Mouse (Mus musculus) liver, postnatal 0 days (tissue): ENCODE measurements around the gene Prkca. TPM values are rescaled to one million over a fixed set of nuclear protein-coding genes. Genes with fewer than 3 reads are reported as not detected.

Experiments
- ATAC-seq: fragments of 200-750 bp; cut with Nextera tagmentation; 2 replicates; pipeline ENCODE4 v1.8.0; 2017; ENCODE audit warnings: mild to moderate bottlenecking, moderate library complexity
- DNase-seq: peaks from one replicate; pipeline ENCODE4 v3.0.0-alpha.2; 2016
- H3K27ac ChIP-seq: fragments of 300-500 bp; sonication (generic); 2 replicates; pipeline ENCODE4 v1.5.1; 2014; ENCODE audit warnings: antibody characterized with exemption, moderate library complexity, mild to moderate bottlenecking, low read depth
- H3K27me3 ChIP-seq: fragments of 300-500 bp; sonication (generic); 2 replicates; pipeline ENCODE4 v1.6.1; 2014; ENCODE audit warnings: low read length, control low read depth, mixed read lengths; ENCODE audit not compliant: insufficient read depth
- H3K36me3 ChIP-seq: fragments of 300-500 bp; sonication (generic); replicated peaks from 2 replicates; pipeline ENCODE4 v1.6.1; 2014; ENCODE audit warnings: mild to moderate bottlenecking, control low read depth, low read length, moderate library complexity, mixed read lengths; ENCODE audit not compliant: insufficient read depth
- H3K4me1 ChIP-seq: fragments of 300-500 bp; sonication (generic); 2 replicates; pipeline ENCODE4 v1.6.1; 2014; ENCODE audit warnings: antibody characterized with exemption, mild to moderate bottlenecking, control low read depth; ENCODE audit not compliant: insufficient read depth
- H3K4me2 ChIP-seq: fragments of 300-500 bp; sonication (generic); 2 replicates; pipeline ENCODE4 v1.6.1; 2014; ENCODE audit warnings: low read depth, mild to moderate bottlenecking, low read length, moderate library complexity, mixed read lengths
- H3K4me3 ChIP-seq: fragments of 300-500 bp; sonication (generic); 2 replicates; pipeline ENCODE4 v1.5.1; 2014; ENCODE audit warnings: low read depth, low read length
- H3K9ac ChIP-seq: fragments of 300-500 bp; sonication (generic); replicated peaks from 2 replicates; pipeline ENCODE4 v1.6.1; 2014; ENCODE audit warnings: mild to moderate bottlenecking, moderate library complexity
- H3K9me3 ChIP-seq: fragments of 300-500 bp; sonication (generic); 2 replicates; pipeline ENCODE4 v1.6.1; 2016; ENCODE audit warnings: mild to moderate bottlenecking, control low read depth, low read length, mixed read lengths
- CTCF ChIP-seq: sonication (generic); IDR thresholded peaks from 2 replicates; pipeline ENCODE4 v1.5.1; 2016; ENCODE audit warnings: antibody characterized with exemption, low read depth
- EP300 ChIP-seq: IDR thresholded peaks from 2 replicates; pipeline ENCODE4 v1.6.1; 2016; ENCODE audit warnings: antibody characterized with exemption, low read depth, mild to moderate bottlenecking
- WGBS: fragments of 180-500 bp; shearing (Covaris S2); extraction: QIAGEN DNeasy Blood & Tissue Kit; methylation state at CpG from one replicate; pipeline ENCODE4 v1.1.7; 2014; ENCODE audit not compliant: insufficient replicate concordance; 5-methylcytosine and 5-hydroxymethylcytosine counted together
- polyA plus RNA-seq: library from polyadenylated mRNA; unstranded; fragments of >200 nt; fragmentation: Nextera tagmentation; extraction: Ambion mirVana; gene quantifications from 2 replicates; pipeline ENCODE4 v1.2.1, GENCODE M21; 2015

Prkca gene
- polyA plus RNA-seq, 1 experiment from 2014 or later: 3.0 TPM

DNA sequence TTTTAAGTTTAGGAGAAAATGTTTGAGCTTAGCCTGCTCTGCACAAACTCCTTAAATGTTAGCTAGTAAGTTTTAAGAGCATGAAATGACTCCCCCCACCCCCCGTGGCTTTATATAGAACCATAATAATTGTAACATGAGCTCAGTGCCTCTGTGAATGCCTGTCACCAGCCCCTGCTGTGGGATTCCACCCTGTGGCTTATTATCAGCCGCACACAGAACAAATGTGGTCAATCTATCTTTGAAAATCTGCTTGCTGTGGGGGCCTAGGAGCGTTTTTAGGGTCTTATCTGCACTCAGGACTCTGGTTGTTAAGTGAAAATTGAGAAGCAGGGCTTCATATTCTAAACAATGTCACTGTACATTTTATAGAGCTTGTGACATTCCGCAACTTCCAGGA, 195.2 kb downstream of the Prkca start:
- WGBS: 29% methylated on average over 4 of the region's 4 CpGs
- H3K4me3 ChIP-seq: no peak overlapping the region
- no peak for ATAC-seq
- H3K4me2 ChIP-seq: no peak overlapping the region
- H3K9ac ChIP-seq: no peak overlapping the region
- no peak overlapping the region for H3K27ac ChIP-seq
- H3K4me1 ChIP-seq: peaks cover 11% of the 10 kb centered on the region; the same call in 1 of the 2 replicates
- H3K36me3 ChIP-seq: no peaks in the 10 kb centered on the region
- DNase-seq: no peak
- no peaks in the 10 kb centered on the region for H3K27me3 ChIP-seq
- H3K9me3 ChIP-seq: no peaks in the 10 kb centered on the region
- TF ChIP-seq EP300: peak; percentile 68
- TF ChIP-seq CTCF: no peak

GRCm38 (mm10) chr11:108145752-108146496, 197.8 kb downstream of the Prkca start:
- Histone ChIP-seq H3K27me3 (no peaks in the 10 kb centered on the region), H3K9me3 (no peaks in the 10 kb centered on the region), H3K4me2 (no peak overlapping the region), H3K4me1 (peaks cover 11% of the 10 kb centered on the region; the same call in 1 of the 2 replicates), H3K9ac (no peak overlapping the region), H3K27ac (no peak overlapping the region), H3K4me3 (no peak overlapping the region), H3K36me3 (no peaks in the 10 kb centered on the region)
- ATAC-seq: no peak
- TF ChIP-seq CTCF: no peak
- no peak for TF ChIP-seq EP300
- 56% methylated on average over 13 of the region's 13 CpGs for WGBS
- no peak for DNase-seq

DNA sequence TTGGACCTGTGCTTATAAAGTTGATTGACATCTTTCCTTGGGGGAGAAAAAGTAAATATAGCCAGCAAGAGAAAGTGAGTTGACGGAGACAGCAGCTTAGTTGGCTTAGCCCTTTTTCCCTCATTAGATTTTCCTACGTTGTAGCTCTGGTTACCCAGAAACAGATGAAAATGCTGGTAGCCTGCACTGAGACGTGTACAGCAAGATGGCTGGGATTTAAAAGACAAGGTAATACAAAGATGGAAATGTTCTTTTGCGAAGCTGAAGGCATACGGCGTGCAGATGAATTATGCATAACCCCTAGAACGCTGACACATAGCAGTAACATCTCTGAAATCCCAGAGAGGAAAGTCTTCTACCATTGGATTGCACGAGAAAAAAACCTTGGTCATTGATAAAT, 198.6 kb downstream of the Prkca start:
- no peak for DNase-seq

GRCm38 (mm10) chr11:108143739-108144138, 200.0 kb downstream of the Prkca start:
- 60% methylated on average over 2 of the region's 2 CpGs for WGBS
- Histone ChIP-seq H3K27ac (no peak overlapping the region), H3K9ac (no peak overlapping the region), H3K27me3 (no peaks in the 10 kb centered on the region), H3K36me3 (no peaks in the 10 kb centered on the region), H3K9me3 (no peaks in the 10 kb centered on the region), H3K4me1 (peaks cover 8% of the 10 kb centered on the region; the same call in 1 of the 2 replicates), H3K4me2 (no peak overlapping the region), H3K4me3 (no peak overlapping the region)
- DNase-seq: no peak
- no peak for ATAC-seq
- TF ChIP-seq EP300 (no peak), CTCF (no peak)

More for the DNA sequence above, 198.6 kb downstream of the Prkca start:
- ATAC-seq: no peak
- Histone ChIP-seq H3K36me3 (no peaks in the 10 kb centered on the region), H3K27ac (no peak overlapping the region), H3K4me2 (no peak overlapping the region), H3K4me3 (no peak overlapping the region), H3K4me1 (peaks cover 11% of the 10 kb centered on the region; the same call in 1 of the 2 replicates), H3K9ac (no peak overlapping the region), H3K27me3 (no peaks in the 10 kb centered on the region), H3K9me3 (no peaks in the 10 kb centered on the region)
- TF ChIP-seq CTCF (no peak), EP300 (no peak)
- 82% methylated on average over 8 of the region's 8 CpGs for WGBS

GRCm38 (mm10) chr11:108140028-108140427, 203.7 kb downstream of the Prkca start:
- Histone ChIP-seq H3K27ac (no peak overlapping the region), H3K4me1 (no peaks in the 10 kb centered on the region), H3K4me2 (no peak overlapping the region), H3K9ac (no peak overlapping the region), H3K4me3 (no peak overlapping the region), H3K27me3 (no peaks in the 10 kb centered on the region), H3K36me3 (no peaks in the 10 kb centered on the region), H3K9me3 (no peaks in the 10 kb centered on the region)
- WGBS: 72% methylated on average over 7 of the region's 7 CpGs
- no peak for TF ChIP-seq EP300
- DNase-seq (peak; percentile 41), ATAC-seq (no peak)

GRCm38 (mm10) chr11:108136341-108136740, 207.4 kb downstream of the Prkca start:
- TF ChIP-seq CTCF (no peak), EP300 (no peak)
- H3K27me3 ChIP-seq: no peaks in the 10 kb centered on the region
- no peak overlapping the region for H3K27ac ChIP-seq
- H3K4me3 ChIP-seq: no peak overlapping the region
- DNase-seq (no peak), ATAC-seq (no peak)
- H3K4me2 ChIP-seq: no peak overlapping the region
- peaks cover 2% of the 10 kb centered on the region; the same call in 1 of the 2 replicates for H3K4me1 ChIP-seq
- no peaks in the 10 kb centered on the region for H3K36me3 ChIP-seq
- WGBS: 62% methylated on average over 3 of the region's 3 CpGs
- no peak overlapping the region for H3K9ac ChIP-seq
- H3K9me3 ChIP-seq: no peaks in the 10 kb centered on the region
